Mouse (Mus musculus) small intestine, adult 2 months (tissue): ENCODE measurements at regions not wholly inside any gene's neighbourhood (a gene's known extent, or its start where the extent isn't known, plus 50 kb on each side); places are given as distances from the start of the nearest gene placed in this dataset.

Experiments used
- CTCF ChIP-seq: fragments of 200-500 bp; IDR thresholded peaks from 2 replicates; pipeline ENCODE4 v1.5.1; 2012; ENCODE audit warnings: low read depth, mild to moderate bottlenecking, control low read depth, inconsistent platforms, low read length, moderate library complexity, mixed read lengths; ENCODE audit not compliant: insufficient replicate concordance, insufficient read length; ENCODE audit errors: extremely low read depth
- POLR2A ChIP-seq: fragments of 200-500 bp; IDR thresholded peaks from 2 replicates; pipeline ENCODE4 v1.6.1; 2012; ENCODE audit warnings: low read depth, mild to moderate bottlenecking, control low read depth, inconsistent platforms, low read length, moderate library complexity

- TF ChIP-seq CTCF (no peak), POLR2A (no peak)
Measured at GRCm38 (mm10) chr5:133907442-133907841, 192.1 kb upstream of the Castor2 start.
